Mouse (Mus musculus) liver, adult 2 months (tissue): ENCODE results near the gene Parva. TPM values are rescaled to one million over a fixed set of nuclear protein-coding genes. Genes with fewer than 3 reads are reported as not detected.

Experiments used
- DNase-seq: peaks from one replicate; pipeline ENCODE4 v3.0.0-alpha.2; 2011; ENCODE audit warnings: low read depth, low spot score; ENCODE audit errors: extremely low read depth
- H3K27ac ChIP-seq: fragments of 200-500 bp; replicated peaks from 2 replicates; pipeline ENCODE4 v1.5.1; 2012; ENCODE audit warnings: low read depth, mild to moderate bottlenecking, control low read depth, inconsistent platforms, low read length; ENCODE audit not compliant: insufficient read depth
- H3K27me3 ChIP-seq: fragments of 200-500 bp; 2 replicates; pipeline ENCODE4 v1.6.1; 2012; ENCODE audit warnings: mild to moderate bottlenecking, moderate library complexity, low read length, inconsistent platforms; ENCODE audit not compliant: control insufficient read depth, insufficient read depth
- H3K36me3 ChIP-seq: fragments of 200-500 bp; 2 replicates; pipeline ENCODE4 v1.6.1; 2012; ENCODE audit warnings: low read length, inconsistent platforms; ENCODE audit not compliant: control insufficient read depth, insufficient read depth
- H3K4me1 ChIP-seq: fragments of 200-500 bp; 2 replicates; pipeline ENCODE4 v1.6.1; 2011; ENCODE audit warnings: low read length; ENCODE audit not compliant: control insufficient read depth, insufficient read depth
- H3K4me3 ChIP-seq: fragments of 200-500 bp; 2 replicates; pipeline ENCODE4 v1.5.1; 2011; ENCODE audit warnings: low read depth, mild to moderate bottlenecking, control low read depth, low read length, moderate library complexity; ENCODE audit not compliant: insufficient read depth
- H3K79me2 ChIP-seq: fragments of 200-500 bp; 2 replicates; pipeline ENCODE4 v1.6.1; 2012; ENCODE audit warnings: inconsistent platforms, mild to moderate bottlenecking, low read length, moderate library complexity; ENCODE audit not compliant: control insufficient read depth, insufficient read depth
- H3K9ac ChIP-seq: fragments of 200-500 bp; 2 replicates; pipeline ENCODE4 v1.6.1; 2012; ENCODE audit warnings: low read depth, mild to moderate bottlenecking, control low read depth, inconsistent platforms, low read length
- CTCF ChIP-seq: fragments of 200-500 bp; IDR thresholded peaks from 2 replicates; pipeline ENCODE4 v1.5.1; 2011; ENCODE audit warnings: low read depth, low read length, control low read depth
- POLR2A ChIP-seq: fragments of 200-500 bp; IDR thresholded peaks from 2 replicates; pipeline ENCODE4 v1.6.1; 2011; ENCODE audit warnings: low read length, control low read depth; ENCODE audit not compliant: insufficient read depth; ENCODE audit errors: extremely low read depth
- WGBS: fragments of 180-500 bp; shearing (Covaris S2); methylation state at CpG from one replicate; pipeline ENCODE4 v1.1.7; 2018; 5-methylcytosine and 5-hydroxymethylcytosine counted together
- polyA plus RNA-seq: library from polyadenylated mRNA; depleted of rRNA; stranded (reverse); fragments of >200 nt; gene quantifications from 2 replicates; pipeline ENCODE4 v1.2.3, GENCODE M21; 2012
- total RNA-seq: library from RNA; depleted of rRNA; stranded (reverse); fragments of >200 nt; gene quantifications from 2 replicates; pipeline ENCODE4 v1.2.3, GENCODE M21; 2014

Parva gene
- total and polyA plus RNA-seq, 2 experiments = 18.8 to 27.2 TPM

GRCm38 (mm10) chr7:112549136-112549535 is 121.8 kb downstream of the Parva start:
- no peaks in the 10 kb centered on the region for H3K79me2 ChIP-seq
- no peak overlapping the region for H3K4me3 ChIP-seq

GRCm38 (mm10) chr7:112561504-112561903 is 134.2 kb downstream of the Parva start:
- WGBS = 88% methylated on average over 3 of the region's 3 CpGs
- DNase-seq = no peak
- no peak for TF ChIP-seq POLR2A
- TF ChIP-seq CTCF = no peak

More at GRCm38 (mm10) chr7:112549136-112549535, 121.8 kb downstream of the Parva start:
- no peak for DNase-seq
- no peak for TF ChIP-seq CTCF
- no peak for TF ChIP-seq POLR2A
- Histone ChIP-seq H3K27me3 (no peaks in the 10 kb centered on the region), H3K27ac (no peak overlapping the region), H3K36me3 (peaks cover 17% of the 10 kb centered on the region), H3K4me1 (no peaks in the 10 kb centered on the region), H3K9ac (no peak overlapping the region)
- WGBS = 91% methylated on average over 3 of the region's 3 CpGs

GRCm38 (mm10) chr7:112567004-112567403 is 139.7 kb downstream of the Parva start:
- no peaks in the 10 kb centered on the region for H3K27me3 ChIP-seq
- no peak overlapping the region for H3K9ac ChIP-seq
- H3K4me3 ChIP-seq = no peak overlapping the region
- 96% methylated on average over 4 of the region's 4 CpGs for whole genome bisulfite sequencing
- no peak overlapping the region for H3K27ac ChIP-seq
- H3K79me2 ChIP-seq = no peaks in the 10 kb centered on the region
- no peak for TF ChIP-seq POLR2A
- no peak for TF ChIP-seq CTCF
- no peaks in the 10 kb centered on the region for H3K4me1 ChIP-seq
- H3K36me3 ChIP-seq = 0 out of 2 replicates have a peak, but pooled peaks cover 4% of the 10 kb centered on the region
- no peak for DNase-seq

More at GRCm38 (mm10) chr7:112561504-112561903, 134.2 kb downstream of the Parva start:
- Histone ChIP-seq H3K9ac (no peak overlapping the region), H3K79me2 (no peaks in the 10 kb centered on the region), H3K36me3 (peaks cover 4% of the 10 kb centered on the region; the same call in 1 of the 2 replicates), H3K27ac (no peak overlapping the region), H3K4me3 (no peak overlapping the region), H3K27me3 (no peaks in the 10 kb centered on the region), H3K4me1 (no peaks in the 10 kb centered on the region)

- 93% methylated on average over 5 of the region's 5 CpGs for WGBS
- Histone ChIP-seq H3K79me2 (no peaks in the 10 kb centered on the region), H3K4me1 (no peaks in the 10 kb centered on the region)
These were observed 141.7 kb downstream of the Parva start for GRCm38 (mm10) chr7:112568961-112569360.

GRCm38 (mm10) chr7:112581621-112582020 is 154.3 kb downstream of the Parva start:
- H3K27me3 ChIP-seq = no peaks in the 10 kb centered on the region
- DNase-seq = no peak
- H3K27ac ChIP-seq = no peak overlapping the region
- no peak overlapping the region for H3K9ac ChIP-seq
- no peak for TF ChIP-seq CTCF
- no peak for TF ChIP-seq POLR2A
- peaks cover 4% of the 10 kb centered on the region; the same call in 1 of the 2 replicates for H3K36me3 ChIP-seq
- H3K4me1 ChIP-seq = no peaks in the 10 kb centered on the region
- H3K79me2 ChIP-seq = no peaks in the 10 kb centered on the region
- 83% methylated on average over 6 of the region's 6 CpGs for WGBS
- H3K4me3 ChIP-seq = no peak overlapping the region

More at GRCm38 (mm10) chr7:112568961-112569360, 141.7 kb downstream of the Parva start:
- no peak for DNase-seq
- Histone ChIP-seq H3K27me3 (no peaks in the 10 kb centered on the region), H3K9ac (no peak overlapping the region), H3K4me3 (no peak overlapping the region), H3K27ac (no peak overlapping the region), H3K36me3 (0 out of 2 replicates have a peak, but pooled peaks cover 4% of the 10 kb centered on the region)
- TF ChIP-seq CTCF (no peak), POLR2A (no peak)

- Histone ChIP-seq H3K36me3 (peaks cover 4% of the 10 kb centered on the region; the same call in 1 of the 2 replicates), H3K27ac (no peak overlapping the region), H3K4me1 (no peaks in the 10 kb centered on the region), H3K27me3 (no peaks in the 10 kb centered on the region), H3K79me2 (no peaks in the 10 kb centered on the region), H3K4me3 (no peak overlapping the region), H3K9ac (no peak overlapping the region)
- WGBS = 71% methylated on average over 6 of the region's 6 CpGs
- TF ChIP-seq CTCF (no peak), POLR2A (no peak)
- DNase-seq = no peak
These were observed 155.6 kb downstream of the Parva start for GRCm38 (mm10) chr7:112582882-112583405.
